Mouse (Mus musculus) right cerebral cortex, postnatal 4 days (tissue): ENCODE results near the gene Mul1.

Experiments
- DNase-seq: peaks from one replicate; pipeline ENCODE4 v3.0.0-alpha.2; 2022

The Mul1 gene

DNA sequence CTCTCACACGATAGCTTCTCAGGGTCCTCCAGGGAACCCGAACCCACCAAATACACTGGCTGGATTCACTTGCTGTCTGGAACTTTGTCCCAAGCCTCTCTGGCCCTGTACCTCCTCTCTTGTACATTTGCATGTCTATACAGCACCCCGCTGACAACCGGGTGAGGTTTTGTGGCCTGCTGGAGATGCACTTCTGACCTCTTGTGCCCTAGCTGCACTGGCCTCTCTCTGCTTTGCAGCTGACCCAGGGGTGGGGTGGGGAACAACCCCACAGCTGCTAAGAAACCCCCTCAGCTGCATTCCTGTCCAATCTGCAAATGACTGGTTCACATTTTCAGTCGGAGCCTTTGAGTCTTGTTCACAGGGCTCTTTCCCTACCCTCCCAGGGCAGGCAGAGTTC lies 10.5 kb downstream of the Mul1 start:
- no peak for DNase-seq

GRCm38 (mm10) chr4:138446981-138447380 lies 12.5 kb downstream of the Mul1 start:
- no peak for DNase-seq

DNA sequence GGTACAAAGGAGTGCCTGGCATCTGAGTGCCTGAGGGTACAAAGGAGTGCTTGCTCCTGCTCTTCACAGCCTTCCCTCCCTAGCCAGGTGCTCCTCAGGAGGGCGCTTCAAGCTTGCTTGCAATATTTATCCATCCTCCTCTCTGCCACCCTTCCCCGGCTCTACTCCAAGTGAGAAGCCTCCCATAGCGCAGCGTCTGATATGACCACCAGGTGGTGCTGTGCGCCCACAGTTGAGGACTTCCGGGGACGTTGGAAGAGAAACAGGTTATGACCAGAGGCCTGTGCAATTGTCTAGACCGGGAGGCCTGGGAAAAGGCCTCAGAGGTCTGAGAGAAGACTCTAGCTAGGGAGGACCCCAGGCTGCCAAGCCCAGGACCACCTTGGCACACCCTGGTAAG lies 12.9 kb downstream of the Mul1 start:
- peak; percentile 94 for DNase-seq

DNA sequence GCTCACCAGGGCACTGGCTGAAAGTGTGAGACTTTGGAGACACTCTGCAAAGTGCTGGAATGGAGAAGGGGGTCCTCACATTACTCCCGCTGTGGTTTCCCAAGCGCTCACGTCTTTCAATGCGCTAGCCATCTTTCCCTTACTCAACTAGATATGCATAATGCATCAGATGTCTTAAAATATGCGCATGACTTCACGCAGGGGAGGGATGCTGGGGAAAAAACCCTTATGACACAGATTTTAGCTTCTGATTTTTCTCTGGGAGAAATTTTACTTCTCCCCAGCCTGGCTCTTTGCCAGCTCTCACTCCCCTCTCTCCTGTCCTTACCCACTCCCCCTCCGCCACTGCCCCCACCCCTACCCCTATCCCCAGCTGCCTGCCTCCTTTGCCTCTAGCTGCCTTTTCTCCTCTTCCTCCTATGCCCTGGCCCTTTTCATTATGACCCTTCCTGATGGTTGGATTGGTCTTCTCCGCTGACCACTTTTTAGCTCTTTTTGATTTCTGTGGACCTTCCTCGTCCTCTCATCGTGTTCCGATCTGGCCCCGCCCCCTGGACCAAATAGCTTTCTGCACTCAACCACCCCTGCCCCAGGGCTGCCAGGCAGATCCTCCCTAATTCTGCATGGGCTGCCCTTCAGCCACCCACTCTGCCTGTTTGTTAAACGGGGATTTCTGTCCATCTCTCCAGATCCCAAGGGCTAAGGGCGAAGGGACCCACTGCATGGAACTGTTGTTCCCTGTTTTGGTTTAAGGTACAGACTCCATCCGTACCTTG lies 13.5 kb downstream of the Mul1 start:
- peak; percentile 64 for DNase-seq

GRCm38 (mm10) chr4:138448872-138449615 lies 14.6 kb downstream of the Mul1 start:
- no peak for DNase-seq

- no peak for DNase-seq
Measured at GRCm38 (mm10) chr4:138449636-138450314, 15.3 kb downstream of the Mul1 start.

DNA sequence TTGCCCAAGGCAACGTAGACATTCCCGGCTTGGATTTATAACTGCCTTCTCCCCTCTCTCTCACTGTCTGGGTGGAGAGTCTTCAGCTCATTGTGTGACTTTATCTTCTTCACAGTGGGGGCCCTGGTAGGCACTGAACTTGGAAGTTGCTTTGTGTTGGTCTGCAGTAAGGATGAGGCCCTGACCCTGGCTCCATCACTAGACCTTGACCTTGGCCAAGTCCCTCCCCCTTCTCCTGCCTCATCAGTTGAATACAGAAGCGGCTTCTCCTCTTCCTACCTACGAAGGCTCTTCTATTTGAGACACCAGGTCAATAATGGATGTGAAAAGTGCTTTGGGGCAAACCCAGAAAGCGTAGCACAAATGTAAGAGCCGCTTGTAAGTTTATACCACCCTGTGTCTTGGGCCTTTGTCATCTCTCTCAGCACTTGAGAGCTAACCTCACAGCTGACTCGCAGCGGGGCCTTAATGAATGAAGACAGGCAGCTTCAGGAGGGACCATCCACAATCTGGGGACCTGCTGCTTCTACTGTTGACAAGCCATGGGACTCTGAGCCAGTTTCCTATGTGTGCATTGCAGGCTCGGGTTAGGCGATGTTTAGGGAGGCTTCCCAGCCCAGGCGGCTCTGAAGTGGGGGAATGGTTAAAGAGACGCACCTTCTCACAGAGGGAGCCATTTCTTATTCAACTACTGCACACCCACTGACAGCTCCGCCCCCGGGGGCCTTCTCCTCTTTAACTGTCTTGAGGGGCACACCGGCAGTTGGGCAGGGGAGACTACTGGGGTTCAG lies 18.0 kb downstream of the Mul1 start:
- DNase-seq: no peak

DNA sequence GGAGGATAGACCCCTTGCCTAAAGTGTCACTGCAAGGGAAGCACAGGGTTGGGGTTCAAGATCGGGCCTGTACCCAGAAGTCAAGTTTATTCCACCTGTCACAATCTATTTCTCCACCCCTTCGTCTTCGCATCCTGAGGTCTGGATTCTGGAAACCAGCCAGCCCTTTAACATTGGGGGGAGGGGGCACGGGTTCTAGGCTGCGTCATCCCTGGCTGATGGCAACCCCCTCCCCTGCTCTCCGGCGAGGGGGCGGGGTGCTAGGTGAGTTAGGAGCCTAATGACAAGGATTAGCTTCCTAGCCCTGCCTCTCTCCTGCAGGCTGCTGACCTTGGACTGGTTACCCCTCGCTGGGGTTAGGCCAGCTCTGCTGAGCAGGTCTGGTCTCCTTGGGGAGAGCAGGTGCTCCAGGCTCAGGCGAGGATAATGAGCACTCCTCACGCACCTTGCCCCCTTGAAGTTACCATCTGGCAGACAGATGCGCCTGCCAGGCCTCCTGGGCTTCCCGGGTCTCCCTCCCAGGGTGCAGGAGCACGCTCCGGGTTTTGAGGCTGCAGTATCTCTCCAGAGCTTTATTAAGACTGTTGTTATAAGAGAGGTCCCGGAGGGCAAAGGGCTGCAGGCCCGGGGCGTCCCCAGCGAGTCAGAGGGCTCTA lies 18.8 kb downstream of the Mul1 start:
- DNase-seq: no peak

- peak; percentile 73 for DNase-seq
Measured at GRCm38 (mm10) chr4:138453753-138454570, 19.5 kb downstream of the Mul1 start, which contains the start of gene Camk2n1. TSS of gene Camk2n1 (plus strand) at chr4:138454314.

DNA sequence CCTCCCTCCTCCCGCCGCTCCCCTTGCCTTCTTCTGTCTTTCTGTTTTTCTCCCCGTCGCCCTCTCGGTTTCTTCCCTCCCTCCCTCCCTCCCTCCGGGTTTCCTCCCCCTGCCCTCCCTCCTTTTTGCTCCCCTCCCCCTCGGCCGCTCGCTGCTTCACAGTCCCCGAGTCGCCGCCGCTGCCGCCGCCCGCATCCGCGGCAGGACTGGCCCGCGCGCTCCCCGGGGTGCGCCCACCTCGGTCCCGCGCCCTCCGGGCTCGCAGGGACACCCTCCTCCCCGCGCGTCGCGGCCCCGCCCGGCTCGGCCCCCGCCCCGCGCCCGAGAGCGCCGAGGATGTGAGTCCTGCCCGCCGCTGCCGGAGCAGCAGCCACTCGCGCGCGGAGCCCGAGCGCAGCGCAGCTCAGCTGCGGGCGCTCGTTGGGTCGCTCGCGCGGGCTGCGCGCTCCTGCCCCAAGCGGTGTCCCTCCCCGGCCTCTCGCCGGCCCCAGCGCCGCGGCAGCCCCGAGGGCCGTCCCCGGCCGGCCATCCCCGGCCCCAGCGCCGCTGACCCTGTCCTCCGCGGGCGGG lies 20.2 kb downstream of the Mul1 start:
- DNase-seq: peak; percentile 85

GRCm38 (mm10) chr4:138455141-138455955 lies 20.9 kb downstream of the Mul1 start:
- DNase-seq: peak; percentile 51

- no peak for DNase-seq
Measured at GRCm38 (mm10) chr4:138455956-138456341, 21.5 kb downstream of the Mul1 start.

DNA sequence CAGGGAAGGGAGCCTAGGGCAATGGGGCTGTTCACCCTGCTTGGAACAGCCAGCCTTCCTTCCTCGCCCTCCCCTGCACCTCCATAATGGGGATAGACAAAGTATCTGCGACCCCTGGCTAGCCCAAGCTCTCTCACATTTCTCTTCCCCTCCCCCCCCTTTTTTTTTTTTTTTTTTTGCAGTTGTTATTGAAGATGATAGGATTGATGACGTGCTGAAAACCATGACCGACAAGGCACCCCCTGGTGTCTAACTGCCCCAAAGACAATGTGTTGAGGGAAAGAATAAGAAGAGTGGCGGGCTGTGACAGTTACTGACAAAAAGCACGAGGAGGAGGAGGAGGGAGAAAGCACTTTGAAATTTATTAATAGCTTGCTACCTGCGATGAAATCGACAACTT lies 22.1 kb downstream of the Mul1 start:
- no peak for DNase-seq

GRCm38 (mm10) chr4:138457091-138457490 lies 22.6 kb downstream of the Mul1 start:
- no peak for DNase-seq

DNA sequence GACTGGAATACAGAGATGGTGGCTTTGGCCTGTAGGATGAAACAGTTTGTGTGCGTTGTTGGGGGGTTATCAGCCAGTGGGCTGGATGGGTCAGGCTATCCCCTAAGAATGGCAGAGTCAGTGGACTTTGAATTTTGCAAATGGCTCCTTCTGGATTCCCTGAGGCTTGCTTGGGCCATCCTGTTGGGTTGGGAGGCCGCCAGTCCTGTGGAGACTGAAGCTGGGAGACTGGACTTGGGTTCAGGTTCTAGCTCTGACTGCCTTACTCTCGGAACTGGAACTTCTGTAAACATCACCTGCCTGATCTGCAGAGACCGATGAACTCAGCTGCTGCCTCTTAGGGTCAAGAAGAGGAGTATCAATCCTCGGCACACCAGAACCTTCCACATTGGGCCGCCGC lies 23.7 kb downstream of the Mul1 start:
- DNase-seq: no peak

DNA sequence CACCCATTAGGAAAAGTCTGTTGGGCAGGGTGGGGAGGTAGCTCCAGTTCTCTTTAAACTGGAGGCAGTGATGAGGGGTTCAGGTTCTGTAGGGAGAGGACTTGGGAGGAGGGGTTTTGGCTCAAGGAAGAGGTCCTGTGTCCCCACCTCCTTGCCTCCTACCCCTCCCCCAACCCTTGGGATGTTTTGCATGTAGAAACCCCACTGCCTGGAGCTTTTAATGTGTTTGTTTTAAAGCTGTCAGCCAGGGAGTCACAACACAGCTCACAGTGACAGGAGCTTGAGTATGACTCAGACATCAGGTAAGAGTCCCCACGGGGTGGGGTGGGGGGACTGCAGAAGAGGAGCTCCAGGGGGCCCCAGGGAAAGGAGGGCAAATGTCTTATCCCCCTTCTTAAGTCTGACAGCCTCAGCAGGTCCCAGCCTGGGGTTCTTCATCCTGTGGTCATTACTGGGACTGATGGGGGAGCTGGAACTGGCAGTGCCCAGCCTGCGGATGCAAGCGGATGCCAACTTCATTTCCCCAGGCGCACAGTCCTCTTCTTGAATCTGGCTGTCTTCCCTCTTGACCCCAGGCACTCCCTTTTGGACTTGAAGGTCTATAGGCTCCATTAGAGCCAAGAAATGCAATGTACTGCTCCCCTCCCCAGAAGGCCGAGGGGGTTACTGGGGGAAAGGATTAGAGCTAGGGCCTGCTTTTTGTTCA lies 24.4 kb downstream of the Mul1 start:
- no peak for DNase-seq

GRCm38 (mm10) chr4:138459775-138460174 lies 25.3 kb downstream of the Mul1 start:
- no peak for DNase-seq

DNA sequence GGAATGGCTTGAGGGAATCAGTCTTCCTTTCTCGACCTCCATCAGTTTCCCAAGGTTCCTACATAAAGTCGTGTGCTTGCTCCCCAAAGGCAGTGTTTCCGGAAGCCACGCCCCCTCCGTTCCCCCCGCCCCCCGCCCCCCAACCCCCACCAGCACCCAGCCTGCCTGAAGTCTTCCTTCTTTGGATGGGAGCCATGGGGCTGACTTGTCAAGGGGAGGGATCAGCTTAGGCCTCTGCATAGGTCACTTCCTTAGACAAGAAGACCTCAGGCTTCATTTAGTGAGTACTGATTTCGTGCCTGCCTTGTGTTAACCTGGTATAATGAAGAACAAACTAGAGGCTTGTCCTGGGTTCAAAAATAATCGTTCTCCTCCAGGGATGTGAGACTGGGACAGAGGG lies 26.4 kb downstream of the Mul1 start:
- no peak for DNase-seq

GRCm38 (mm10) chr4:138461471-138461870 lies 27.0 kb downstream of the Mul1 start:
- DNase-seq: no peak
